Mouse (Mus musculus) MEL (cell line): Measurements from ENCODE around the gene Pde7b. TPM values are rescaled to one million over a fixed set of nuclear protein-coding genes. Genes with fewer than 3 reads are reported as not detected.

Experiments
- DNase-seq: peaks from one replicate; pipeline ENCODE4 v3.0.0; 2011; ENCODE audit warnings: low read depth, low spot score
- H3K27ac ChIP-seq: 2 replicates; pipeline ENCODE4 v1.5.1; 2012; ENCODE audit warnings: low read depth, mild to moderate bottlenecking, control low read depth, low read length, moderate library complexity; ENCODE audit not compliant: control insufficient read depth
- H3K27me3 ChIP-seq, 2 experiments: fragments of 150-350 bp in 1 of 2; sonication (generic) in 1 of 2; 2 replicates each; pipeline ENCODE4 v1.6.1; 2012; ENCODE audit warnings: low read length in 2 of 2, mild to moderate bottlenecking in 2 of 2, improper control_type of control experiment in 1 of 2, moderate library complexity in 1 of 2; ENCODE audit not compliant: insufficient read depth in 2 of 2, control insufficient read depth in 1 of 2
- H3K36me3 ChIP-seq, 2 experiments: 2 replicates each; pipeline ENCODE4 v1.6.1; 2012 to 2014; ENCODE audit warnings: low read length in 2 of 2, improper control_type of control experiment in 1 of 2, inconsistent platforms in 1 of 2, mild to moderate bottlenecking in 1 of 2; ENCODE audit not compliant: insufficient read depth in 2 of 2, control insufficient read depth in 1 of 2
- H3K4me1 ChIP-seq, 2 experiments: fragments of 150-350 bp in 1 of 2; sonication (generic) in 1 of 2; 2 replicates each; pipeline ENCODE4 v1.6.1; 2012; ENCODE audit warnings: low read length in 2 of 2, improper control_type of control experiment in 1 of 2, mild to moderate bottlenecking in 1 of 2; ENCODE audit not compliant: insufficient read depth in 2 of 2, control insufficient read depth in 1 of 2
- H3K4me3 ChIP-seq, 2 experiments: fragments of 150-350 bp in 1 of 2; sonication (generic) in 1 of 2; 2 replicates each; pipeline ENCODE4 v1.5.1; 2012; ENCODE audit warnings: low read depth in 2 of 2, low read length in 2 of 2, mild to moderate bottlenecking in 2 of 2, moderate library complexity in 2 of 2, control low read depth in 1 of 2, improper control_type of control experiment in 1 of 2; ENCODE audit not compliant: control insufficient read depth in 1 of 2, insufficient read depth in 1 of 2
- H3K79me2 ChIP-seq: 2 replicates; pipeline ENCODE4 v1.6.1; 2012; ENCODE audit warnings: mild to moderate bottlenecking, low read length, moderate library complexity; ENCODE audit not compliant: control insufficient read depth, poor library complexity, insufficient read depth
- H3K9ac ChIP-seq: 2 replicates; pipeline ENCODE4 v1.6.1; 2012; ENCODE audit warnings: low read depth, mild to moderate bottlenecking, control low read depth, low read length, moderate library complexity; ENCODE audit not compliant: control insufficient read depth, poor library complexity, severe bottlenecking
- H3K9me3 ChIP-seq: fragments of 150-350 bp; sonication (generic); replicated peaks from 2 replicates; pipeline ENCODE4 v1.6.1; 2012; ENCODE audit warnings: mild to moderate bottlenecking, low read length, improper control_type of control experiment, moderate library complexity; ENCODE audit not compliant: insufficient read depth
- CHD1 ChIP-seq: IDR thresholded peaks from 2 replicates; pipeline ENCODE4 v1.6.1; 2012; ENCODE audit warnings: low read depth, mild to moderate bottlenecking, inconsistent platforms, low read length, improper control_type of control experiment
- CHD2 ChIP-seq: IDR thresholded peaks from 2 replicates; pipeline ENCODE4 v1.6.1; 2011; ENCODE audit warnings: low read length, improper control_type of control experiment
- CTCF ChIP-seq, 3 experiments: IDR thresholded peaks in 2 of 3; conservative IDR thresholded peaks in 1 of 3; 2 replicates each; pipeline ENCODE4 v1.5.1; 2011 to 2012; ENCODE audit warnings: low read length in 3 of 3, low read depth in 2 of 3, mild to moderate bottlenecking in 2 of 3, improper control_type of control experiment in 1 of 3, inconsistent platforms in 1 of 3, mixed read lengths in 1 of 3, moderate library complexity in 1 of 3; ENCODE audit not compliant: control insufficient read depth in 1 of 3, insufficient read depth in 1 of 3, poor library complexity in 1 of 3, severe bottlenecking in 1 of 3
- E2F4 ChIP-seq: IDR thresholded peaks from 2 replicates; pipeline ENCODE4 v1.6.1; 2011; ENCODE audit warnings: low read depth, low read length, improper control_type of control experiment, borderline replicate concordance
- ELF1 ChIP-seq: IDR thresholded peaks from 2 replicates; pipeline ENCODE4 v1.6.1; 2014; ENCODE audit warnings: low read depth, mild to moderate bottlenecking, inconsistent platforms, low read length, improper control_type of control experiment, moderate library complexity
- GABPA ChIP-seq: IDR thresholded peaks from 2 replicates; pipeline ENCODE4 v1.6.1; 2012; ENCODE audit warnings: low read depth, mild to moderate bottlenecking, inconsistent platforms, low read length, improper control_type of control experiment, moderate library complexity
- GATA1 ChIP-seq: IDR thresholded peaks from 2 replicates; pipeline ENCODE4 v1.6.1; 2011; ENCODE audit warnings: low read depth, low read length, improper control_type of control experiment
- HCFC1 ChIP-seq: IDR thresholded peaks from 2 replicates; pipeline ENCODE4 v1.6.1; 2012; ENCODE audit warnings: low read depth, mild to moderate bottlenecking, inconsistent platforms, low read length, improper control_type of control experiment, moderate library complexity
- KAT2A ChIP-seq: conservative IDR thresholded peaks from 2 replicates; pipeline ENCODE4 v1.6.1; 2012; ENCODE audit warnings: low read depth, low read length, improper control_type of control experiment, inconsistent platforms
- MAX ChIP-seq: IDR thresholded peaks from 2 replicates; pipeline ENCODE4 v1.6.1; 2011; ENCODE audit warnings: low read length, improper control_type of control experiment
- MAZ ChIP-seq: IDR thresholded peaks from 2 replicates; pipeline ENCODE4 v1.6.1; 2012; ENCODE audit warnings: low read depth, mild to moderate bottlenecking, inconsistent platforms, low read length, improper control_type of control experiment
- MXI1 ChIP-seq: IDR thresholded peaks from 2 replicates; pipeline ENCODE4 v1.6.1; 2011; ENCODE audit warnings: mild to moderate bottlenecking, low read depth, low read length, improper control_type of control experiment
- NRF1 ChIP-seq: IDR thresholded peaks from 2 replicates; pipeline ENCODE4 v1.6.1; 2014; ENCODE audit warnings: low read depth, mild to moderate bottlenecking, inconsistent platforms, low read length, improper control_type of control experiment, moderate library complexity; ENCODE audit not compliant: poor library complexity, insufficient read depth, severe bottlenecking
- POLR2AphosphoS2 ChIP-seq: IDR thresholded peaks from 2 replicates; pipeline ENCODE4 v1.6.1; 2011; ENCODE audit warnings: low read length, improper control_type of control experiment
- RAD21 ChIP-seq: IDR thresholded peaks from 2 replicates; pipeline ENCODE4 v1.6.1; 2011; ENCODE audit warnings: mild to moderate bottlenecking, low read depth, low read length, improper control_type of control experiment
- RCOR1 ChIP-seq: IDR thresholded peaks from 2 replicates; pipeline ENCODE4 v1.6.1; 2012; ENCODE audit warnings: low read depth, mild to moderate bottlenecking, inconsistent platforms, low read length, improper control_type of control experiment
- SMC3 ChIP-seq: IDR thresholded peaks from 2 replicates; pipeline ENCODE4 v1.6.1; 2011; ENCODE audit warnings: low read depth, low read length, improper control_type of control experiment
- TAL1 ChIP-seq: IDR thresholded peaks from 2 replicates; pipeline ENCODE4 v1.6.1; 2012; ENCODE audit warnings: mild to moderate bottlenecking, inconsistent platforms, low read length, moderate library complexity, mixed read lengths
- UBTF ChIP-seq: IDR thresholded peaks from 2 replicates; pipeline ENCODE4 v1.6.1; 2012; ENCODE audit warnings: low read depth, mild to moderate bottlenecking, inconsistent platforms, low read length, improper control_type of control experiment, moderate library complexity, borderline replicate concordance; ENCODE audit not compliant: insufficient read depth
- USF1 ChIP-seq: IDR thresholded peaks from 2 replicates; pipeline ENCODE4 v1.6.1; 2014; ENCODE audit warnings: low read depth, mild to moderate bottlenecking, inconsistent platforms, low read length, improper control_type of control experiment, moderate library complexity
- USF2 ChIP-seq, 2 experiments: IDR thresholded peaks; 2 replicates each; pipeline ENCODE4 v1.6.1; 2011 to 2012; ENCODE audit warnings: improper control_type of control experiment in 2 of 2, low read length in 2 of 2, borderline replicate concordance in 1 of 2, inconsistent platforms in 1 of 2, low read depth in 1 of 2, mild to moderate bottlenecking in 1 of 2; ENCODE audit not compliant: insufficient read depth in 1 of 2
- ZC3H11A ChIP-seq: IDR thresholded peaks from 2 replicates; pipeline ENCODE4 v1.6.1; 2012; ENCODE audit warnings: low read depth, mild to moderate bottlenecking, inconsistent platforms, low read length, improper control_type of control experiment
- ZMIZ1 ChIP-seq: IDR thresholded peaks from 2 replicates; pipeline ENCODE4 v1.6.1; 2012; ENCODE audit warnings: low read depth, mild to moderate bottlenecking, inconsistent platforms, low read length, improper control_type of control experiment, moderate library complexity
- polyA plus RNA-seq, 2 experiments: library from polyadenylated mRNA; stranded (reverse) in 1 of 2; unstranded in 1 of 2; fragments of >175 nt in 1 of 2; fragments of >200 nt in 1 of 2; gene quantifications; 2 replicates each; pipeline versions ENCODE4 v1.2.1 to v1.2.4; 2012; ENCODE audit warnings: low replicate concordance in 2 of 2, low read depth in 1 of 2; ENCODE audit not compliant: insufficient read length in 2 of 2, insufficient read depth in 1 of 2, missing spikeins in 1 of 2
- total RNA-seq: library from RNA; depleted of rRNA; stranded (reverse); fragments of 300-350 nt; gene quantifications from 2 replicates; pipeline ENCODE4 v1.2.3, GENCODE M21; 2012

The Pde7b gene
- total and polyA plus RNA-seq, 3 experiments: 0.04 TPM; not detected in 2

DNA sequence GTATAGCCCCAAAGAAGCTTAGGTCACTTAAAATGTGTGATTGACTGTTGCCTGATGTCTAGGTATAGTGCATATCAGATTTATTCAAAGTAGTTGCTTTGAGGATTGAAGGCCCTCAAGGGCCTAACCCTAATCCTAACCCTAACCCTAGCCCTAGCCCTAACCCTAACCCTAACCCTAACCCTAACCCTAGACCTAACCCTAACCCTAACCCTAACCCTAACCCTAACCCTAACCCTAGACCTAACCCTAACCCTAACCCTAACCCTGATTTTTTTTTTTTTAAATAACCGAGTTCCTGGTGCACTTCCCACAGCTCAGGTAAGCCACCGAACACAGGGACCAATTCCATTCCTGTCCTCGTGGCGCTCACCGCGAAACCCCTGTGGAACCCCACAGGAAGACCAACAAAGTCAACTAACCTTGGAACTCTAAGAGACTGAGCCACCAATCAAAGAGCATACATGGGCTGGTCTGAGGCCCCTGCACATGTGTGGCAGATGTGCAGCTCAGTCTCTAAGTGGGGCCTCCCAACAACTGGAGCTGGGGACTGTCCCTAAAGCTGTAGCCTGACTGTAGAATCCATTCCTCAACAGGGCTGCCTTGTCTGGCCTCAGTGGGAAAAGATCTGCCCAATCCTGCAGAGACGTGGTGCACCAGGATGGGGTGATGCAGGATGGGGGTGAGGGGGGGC, 265.1 kb downstream of the Pde7b start:
- no peaks in the 10 kb centered on the region for H3K4me1 ChIP-seq
- no peak for TF ChIP-seq E2F4
- no peak for TF ChIP-seq GABPA
- no peak for TF ChIP-seq POLR2AphosphoS2
- TF ChIP-seq CHD2: no peak
- TF ChIP-seq RCOR1: no peak
- TF ChIP-seq ELF1: no peak
- no peak for TF ChIP-seq ZC3H11A
- TF ChIP-seq UBTF: no peak
- no peak for TF ChIP-seq SMC3
- no peak for TF ChIP-seq USF2 (IDR thresholded peaks at IDR 0.05; ENCODE audit: borderline replicate concordance in 1 of 2, insufficient read depth in 1 of 2, low read depth in 1 of 2, low read length in 2 of 2)
- TF ChIP-seq ZMIZ1: no peak
- no peak for TF ChIP-seq HCFC1
- TF ChIP-seq RAD21: no peak
- TF ChIP-seq CHD1: no peak
- TF ChIP-seq, all 39 proteins: peak for 0
- Histone ChIP-seq H3K79me2 (no peaks in the 10 kb centered on the region), H3K36me3 (no peaks in the 10 kb centered on the region), H3K9me3 (no peaks in the 10 kb centered on the region), H3K9ac (no peak overlapping the region), H3K4me3 (no peak overlapping the region), H3K27me3 (peaks cover 2 to 3% of the 10 kb centered on the region in 2 experiments; a peak in 3 of 4 replicates), H3K27ac (no peak overlapping the region)
- DNase-seq: no peak

GRCm38 (mm10) chr10:20459160-20459559, 265.7 kb downstream of the Pde7b start:
- peaks cover 0 to 3% of the 10 kb centered on the region in 2 experiments; a peak in 2 of 4 replicates for H3K27me3 ChIP-seq
- H3K27ac ChIP-seq: no peak overlapping the region
- no peaks in the 10 kb centered on the region for H3K36me3 ChIP-seq
- DNase-seq: no peak
- no peaks in the 10 kb centered on the region for H3K4me1 ChIP-seq
- H3K79me2 ChIP-seq: no peaks in the 10 kb centered on the region
- no peaks in the 10 kb centered on the region for H3K9me3 ChIP-seq
- no peak overlapping the region for H3K4me3 ChIP-seq
- no peak overlapping the region for H3K9ac ChIP-seq
- no peak for TF ChIP-seq CTCF (IDR thresholded peaks at IDR 0.05 in 2 of 3, conservative IDR thresholded peaks at IDR 0.05 in 1 of 3; ENCODE audit: control insufficient read depth in 1 of 3, insufficient read depth in 1 of 3, low read depth in 2 of 3, low read length in 3 of 3, poor library complexity in 1 of 3, severe bottlenecking in 1 of 3)
- no peak for TF ChIP-seq RCOR1
- no peak for TF ChIP-seq ZC3H11A
- TF ChIP-seq USF1: no peak
- no peak for TF ChIP-seq NRF1
- no peak for TF ChIP-seq MAZ
- no peak for TF ChIP-seq GATA1
- TF ChIP-seq KAT2A: no peak
- TF ChIP-seq SMC3: no peak
- TF ChIP-seq TAL1: no peak
- no peak for TF ChIP-seq POLR2AphosphoS2
- no peak for TF ChIP-seq MXI1
- TF ChIP-seq MAX: no peak
